Mouse (Mus musculus) stomach, postnatal 0 days (tissue): ENCODE results near the gene Gck.

Experiments used
- CTCF ChIP-seq: IDR thresholded peaks from 2 replicates; pipeline ENCODE4 v1.5.1; 2016; ENCODE audit warnings: antibody characterized with exemption, low read depth, mild to moderate bottlenecking, moderate library complexity
- EP300 ChIP-seq: optimal IDR thresholded peaks from 2 replicates; pipeline ENCODE3; 2016; ENCODE audit warnings: antibody characterized with exemption

DNA sequence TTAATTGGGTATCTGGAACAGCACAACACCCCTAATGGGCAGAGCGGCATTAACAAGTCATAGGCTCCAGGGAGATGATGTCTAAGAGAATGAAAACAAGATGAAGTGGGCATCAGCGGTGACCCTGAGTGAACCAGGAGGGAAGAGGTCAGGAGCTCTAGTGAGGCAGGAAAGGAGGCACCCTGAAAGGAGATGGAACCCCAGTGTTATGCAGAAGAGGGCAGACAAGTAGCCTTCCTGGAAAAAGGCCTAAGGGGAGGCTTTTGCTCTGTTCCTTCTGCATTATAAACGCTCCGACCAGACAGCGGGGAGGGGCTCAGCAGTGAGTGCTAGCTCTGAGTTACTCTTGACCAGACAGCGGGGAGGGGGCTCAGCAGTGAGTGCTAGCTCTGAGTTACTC, 6.9 kb downstream of the Gck start:
- TF ChIP-seq CTCF (no peak), EP300 (no peak)
